Mouse (Mus musculus): Measurements from ENCODE around the gene Sct. TPM values are rescaled to one million over a fixed set of nuclear protein-coding genes. Genes with fewer than 3 reads are reported as not detected.

Gene Sct
- polyA plus RNA-seq, 1 experiment from 2014 or later, result 5.4 TPM

- Histone ChIP-seq H3K4me2 (no peak overlapping the region), H3K4me3 (replicated peaks) (no peak overlapping the region)
- no peak for ATAC-seq (ENCODE audit: low FRiP score)
Measured at GRCm38 (mm10) chr7:141281442-141281841, 2.5 kb upstream of the Sct start.

GRCm38 (mm10) chr7:141277701-141278678 lies 943 bp downstream of the Sct start:
- 84% methylated on average over 11 of the region's 11 CpGs for WGBS
- Histone ChIP-seq H3K9ac (replicated peaks) (no peak overlapping the region), H3K27me3 (replicated peaks) (peaks cover 12% of the 10 kb centered on the region), H3K9me3 (replicated peaks) (no peaks in the 10 kb centered on the region), H3K4me3 (replicated peaks) (peak overlapping the region; percentile 50; the same call in 1 of the 2 replicates), H3K4me1 (peaks cover 12% of the 10 kb centered on the region), H3K4me2 (peak overlapping the region; percentile 98), H3K27ac (replicated peaks) (no peak overlapping the region), H3K36me3 (no peaks in the 10 kb centered on the region)
- ATAC-seq (ENCODE audit: low FRiP score), result no peak

More at GRCm38 (mm10) chr7:141281442-141281841, 2.5 kb upstream of the Sct start:
- Histone ChIP-seq H3K27ac (replicated peaks) (no peak overlapping the region), H3K9ac (replicated peaks) (no peak overlapping the region), H3K4me1 (peaks cover 12% of the 10 kb centered on the region), H3K27me3 (replicated peaks) (peaks cover 12% of the 10 kb centered on the region), H3K9me3 (replicated peaks) (no peaks in the 10 kb centered on the region), H3K36me3 (no peaks in the 10 kb centered on the region)
- WGBS, result 47% methylated on average over 6 of the region's 6 CpGs

- no peak within 1 kb of the TSS for H3K27ac ChIP-seq (replicated peaks)
- no peak within 1 kb of the TSS for H3K9ac ChIP-seq (replicated peaks)
- ATAC-seq (ENCODE audit: low FRiP score), result no peak
- H3K4me1 ChIP-seq, result peaks cover 12% of the 10 kb centered on the region
- H3K4me2 ChIP-seq, result no peak within 1 kb of the TSS
- 30% methylated on average over 11 of the region's 11 CpGs for WGBS
- peaks cover 12% of the 10 kb centered on the region for H3K27me3 ChIP-seq (replicated peaks)
- no peaks in the 10 kb centered on the region for H3K9me3 ChIP-seq (replicated peaks)
- H3K4me3 ChIP-seq (replicated peaks), result no peak within 1 kb of the TSS
- H3K36me3 ChIP-seq, result no peaks in the 10 kb centered on the region
Measured at GRCm38 (mm10) chr7:141276546-141276945, 2.4 kb downstream of the Sct start, which contains the start of gene Cdhr5. Gene Cdhr5 (minus strand): TSS chr7:141276786.

GRCm38 (mm10) chr7:141275356-141275755 lies 3.6 kb downstream of the Sct start:
- no peak overlapping the region for H3K4me3 ChIP-seq (replicated peaks)
- peaks cover 12% of the 10 kb centered on the region for H3K4me1 ChIP-seq
- H3K4me2 ChIP-seq, result no peak overlapping the region
- H3K27ac ChIP-seq (replicated peaks), result no peak overlapping the region
- WGBS, result 83% methylated on average over 9 of the region's 9 CpGs
- no peak overlapping the region for H3K9ac ChIP-seq (replicated peaks)
- peaks cover 9% of the 10 kb centered on the region for H3K27me3 ChIP-seq (replicated peaks)
- no peak for ATAC-seq (ENCODE audit: low FRiP score)
- no peaks in the 10 kb centered on the region for H3K9me3 ChIP-seq (replicated peaks)
- no peaks in the 10 kb centered on the region for H3K36me3 ChIP-seq

GRCm38 (mm10) chr7:141270631-141271030 lies 8.3 kb downstream of the Sct start:
- Histone ChIP-seq H3K4me2 (no peak overlapping the region), H3K9ac (replicated peaks) (no peak overlapping the region), H3K4me3 (replicated peaks) (no peak overlapping the region), H3K27ac (replicated peaks) (no peak overlapping the region), H3K36me3 (no peaks in the 10 kb centered on the region), H3K4me1 (peaks cover 10% of the 10 kb centered on the region), H3K9me3 (replicated peaks) (no peaks in the 10 kb centered on the region), H3K27me3 (replicated peaks) (no peaks in the 10 kb centered on the region)
- WGBS, result 85% methylated on average over 3 of the region's 3 CpGs
- no peak for ATAC-seq (ENCODE audit: low FRiP score)

- Histone ChIP-seq H3K36me3 (no peaks in the 10 kb centered on the region), H3K4me3 (replicated peaks) (no peak overlapping the region), H3K9ac (replicated peaks) (no peak overlapping the region), H3K27ac (replicated peaks) (no peak overlapping the region), H3K27me3 (replicated peaks) (no peaks in the 10 kb centered on the region), H3K4me1 (peaks cover 15% of the 10 kb centered on the region), H3K9me3 (replicated peaks) (no peaks in the 10 kb centered on the region), H3K4me2 (no peak overlapping the region)
- no peak for ATAC-seq (ENCODE audit: low FRiP score)
- 87% methylated on average over 14 of the region's 14 CpGs for WGBS
Measured at GRCm38 (mm10) chr7:141269273-141269545, 9.7 kb downstream of the Sct start.

GRCm38 (mm10) chr7:141268466-141269272 lies 10.3 kb downstream of the Sct start:
- Histone ChIP-seq H3K27ac (replicated peaks) (no peak overlapping the region), H3K4me2 (no peak overlapping the region), H3K9ac (replicated peaks) (no peak overlapping the region), H3K4me1 (peaks cover 15% of the 10 kb centered on the region), H3K36me3 (peaks cover 4% of the 10 kb centered on the region), H3K27me3 (replicated peaks) (no peaks in the 10 kb centered on the region), H3K4me3 (replicated peaks) (no peak overlapping the region), H3K9me3 (replicated peaks) (no peaks in the 10 kb centered on the region)
- ATAC-seq (ENCODE audit: low FRiP score), result no peak
- 81% methylated on average over 24 of the region's 24 CpGs for WGBS

GRCm38 (mm10) chr7:141265739-141266561 lies 13.0 kb downstream of the Sct start, which contains the start of gene Irf7:
Gene Irf7 (minus strand): TSS chr7:141266481.
- 14% methylated on average over 25 of the region's 25 CpGs for WGBS
- H3K27ac ChIP-seq (replicated peaks), result no peak within 1 kb of the TSS
- H3K4me1 ChIP-seq, result peaks cover 15% of the 10 kb centered on the region
- H3K36me3 ChIP-seq, result peaks cover 31% of the 10 kb centered on the region
- peak within 1 kb of the TSS; percentile 57 for H3K4me2 ChIP-seq
- H3K27me3 ChIP-seq (replicated peaks), result no peaks in the 10 kb centered on the region
- H3K9me3 ChIP-seq (replicated peaks), result no peaks in the 10 kb centered on the region
- peak; percentile 34; the same call in 1 of the 2 replicates for ATAC-seq (ENCODE audit: low FRiP score)
- peak within 1 kb of the TSS; percentile 35 for H3K4me3 ChIP-seq (replicated peaks)
- peak within 1 kb of the TSS; percentile 11; the same call in 1 of the 2 replicates for H3K9ac ChIP-seq (replicated peaks)

- H3K4me2 ChIP-seq, result peak overlapping the region; percentile 57
- peak overlapping the region; percentile 35; the same call in 1 of the 2 replicates for H3K4me3 ChIP-seq (replicated peaks)
- no peaks in the 10 kb centered on the region for H3K27me3 ChIP-seq (replicated peaks)
- no peak for ATAC-seq (ENCODE audit: low FRiP score)
- WGBS, result 31% methylated on average over 11 of the region's 11 CpGs
- no peaks in the 10 kb centered on the region for H3K9me3 ChIP-seq (replicated peaks)
- H3K9ac ChIP-seq (replicated peaks), result no peak overlapping the region
- H3K36me3 ChIP-seq, result peaks cover 36% of the 10 kb centered on the region
- H3K4me1 ChIP-seq, result peaks cover 15% of the 10 kb centered on the region
- H3K27ac ChIP-seq (replicated peaks), result no peak overlapping the region
Measured at GRCm38 (mm10) chr7:141265411-141265738, 13.6 kb downstream of the Sct start.

GRCm38 (mm10) chr7:141264761-141265410 lies 14.0 kb downstream of the Sct start:
- H3K27ac ChIP-seq (replicated peaks), result no peak overlapping the region
- peaks cover 41% of the 10 kb centered on the region for H3K36me3 ChIP-seq
- ATAC-seq (ENCODE audit: low FRiP score), result no peak
- 42% methylated on average over 12 of the region's 12 CpGs for WGBS
- peak overlapping the region; percentile 57; the same call in 1 of the 2 replicates for H3K4me2 ChIP-seq
- H3K4me3 ChIP-seq (replicated peaks), result no peak overlapping the region
- peaks cover 15% of the 10 kb centered on the region for H3K4me1 ChIP-seq
- no peak overlapping the region for H3K9ac ChIP-seq (replicated peaks)
- no peaks in the 10 kb centered on the region for H3K9me3 ChIP-seq (replicated peaks)
- H3K27me3 ChIP-seq (replicated peaks), result no peaks in the 10 kb centered on the region

Measured in neural tube, embryonic 15.5 days (tissue).